Mouse (Mus musculus): ENCODE measurements at regions not wholly inside any gene's neighbourhood (a gene's known extent, or its start where the extent isn't known, plus 50 kb on each side); places are given as distances from the start of the nearest gene placed in this dataset.

GRCm38 (mm10) chr5:28010529-28010928 is 60.6 kb upstream of the Insig1 start:
- TF ChIP-seq CTCF (IDR thresholded peaks at IDR 0.05; ENCODE audit: borderline replicate concordance, insufficient read depth, low read length) (no peak), POLR2A (IDR thresholded peaks at IDR 0.05; ENCODE audit: low read depth, low read length) (no peak)
